Mouse (Mus musculus) embryonic facial prominence, embryonic 12.5 days (tissue): ENCODE measurements around the gene Trpm4. TPM values are rescaled to one million over a fixed set of nuclear protein-coding genes. Genes with fewer than 3 reads are reported as not detected.

Experiments used
- polyA plus RNA-seq: library from polyadenylated mRNA; unstranded; fragments of >200 nt; fragmentation: Nextera tagmentation; extraction: Ambion mirVana; gene quantifications from 2 replicates; pipeline ENCODE4 v1.2.1, GENCODE M21; 2016

Gene Trpm4
- polyA plus RNA-seq, 1 experiment from 2014 or later: 16.1 TPM

Other genes starting within 250 kb of the Trpm4 start
- gene Rcn3, start 241.6 kb downstream of the Trpm4 start, polyA plus RNA-seq: 302 and 306 TPM in 2 replicates
- gene Fcgrt, start 229.9 kb downstream of the Trpm4 start, polyA plus RNA-seq: 25.8 and 26.0 TPM in 2 replicates
- gene Rps11, start 209.3 kb downstream of the Trpm4 start, polyA plus RNA-seq: 1,448 and 1,491 TPM in 2 replicates
- 1,339 and 1,342 TPM in 2 replicates for gene Rpl13a, start 205.0 kb downstream of the Trpm4 start, polyA plus RNA-seq
- 0.22 and 0.27 TPM in 2 replicates for gene Gm45713, start 197.5 kb downstream of the Trpm4 start, polyA plus RNA-seq
- 0.67 and 1.1 TPM in 2 replicates for gene Flt3l, start 197.3 kb downstream of the Trpm4 start, polyA plus RNA-seq
- gene Pih1d1, start 179.5 kb downstream of the Trpm4 start, polyA plus RNA-seq: 90.4 and 93.0 TPM in 2 replicates
- 43.8 and 45.2 TPM in 2 replicates for gene Aldh16a1, start 179.2 kb downstream of the Trpm4 start, polyA plus RNA-seq
- 0.73 and 0.79 TPM in 2 replicates for gene Slc17a7, start 169.8 kb downstream of the Trpm4 start, polyA plus RNA-seq
- gene Gfy, start 154.2 kb downstream of the Trpm4 start, polyA plus RNA-seq: 0.39 and 0.56 TPM in 2 replicates
- not detected in 2 replicates for gene Pth2, start 152.8 kb downstream of the Trpm4 start, polyA plus RNA-seq
- gene Ccdc155, start 128.9 kb downstream of the Trpm4 start, polyA plus RNA-seq: 0.94 and 1.7 TPM in 2 replicates
- gene Dkkl1, start 121.6 kb downstream of the Trpm4 start, polyA plus RNA-seq: 1.4 and 2.3 TPM in 2 replicates
- 277 and 295 TPM in 2 replicates for gene Tead2, start 118.0 kb downstream of the Trpm4 start, polyA plus RNA-seq
- gene Cd37, start 94.7 kb downstream of the Trpm4 start, polyA plus RNA-seq: 2.3 TPM in 2 replicates
- 0.22 TPM in 1 of 2 replicates, not detected in the other for gene Slc6a16, start 92.7 kb downstream of the Trpm4 start, polyA plus RNA-seq
- not detected in 2 replicates for gene Slc6a21, start 56.3 kb downstream of the Trpm4 start, polyA plus RNA-seq
- gene Hrc, start 1.5 kb upstream of the Trpm4 start, polyA plus RNA-seq: 0.81 and 1.5 TPM in 2 replicates
- 8.8 and 9.2 TPM in 2 replicates for gene Ppfia3, start 33.2 kb upstream of the Trpm4 start, polyA plus RNA-seq
- 1.2 and 1.9 TPM in 2 replicates for gene Lin7b, start 36.8 kb upstream of the Trpm4 start, polyA plus RNA-seq
- 323 and 338 TPM in 2 replicates for gene Snrnp70, start 62.0 kb upstream of the Trpm4 start, polyA plus RNA-seq
- gene Kcna7, start 71.9 kb upstream of the Trpm4 start, polyA plus RNA-seq: 0.10 TPM in 1 of 2 replicates, not detected in the other
- gene Ntf5, start 79.9 kb upstream of the Trpm4 start, polyA plus RNA-seq: 5.2 and 5.6 TPM in 2 replicates
- 0.33 and 0.71 TPM in 2 replicates for gene Lhb, start 87.0 kb upstream of the Trpm4 start, polyA plus RNA-seq
- 43.2 and 45.4 TPM in 2 replicates for gene Gys1, start 101.1 kb upstream of the Trpm4 start, polyA plus RNA-seq
- gene Ruvbl2, start 104.3 kb upstream of the Trpm4 start, polyA plus RNA-seq: 149 and 151 TPM in 2 replicates
- 5,211 and 5,392 TPM in 2 replicates for gene Ftl1, start 126.1 kb upstream of the Trpm4 start, polyA plus RNA-seq
- gene Bax, start 133.1 kb upstream of the Trpm4 start, polyA plus RNA-seq: 220 and 224 TPM in 2 replicates
- gene Tulp2, start 148.1 kb upstream of the Trpm4 start, polyA plus RNA-seq: 0.92 and 1.2 TPM in 2 replicates
- not detected in 2 replicates for gene Gm45808, start 153.0 kb upstream of the Trpm4 start, polyA plus RNA-seq
- gene Dhdh, start 155.0 kb upstream of the Trpm4 start, polyA plus RNA-seq: 3.0 and 3.7 TPM in 2 replicates
- gene Nucb1, start 176.6 kb upstream of the Trpm4 start, polyA plus RNA-seq: 161 and 172 TPM in 2 replicates
- gene Ppp1r15a, start 192.5 kb upstream of the Trpm4 start, polyA plus RNA-seq: 24.1 and 25.6 TPM in 2 replicates
- gene Plekha4, start 192.6 kb upstream of the Trpm4 start, polyA plus RNA-seq: 3.0 and 3.2 TPM in 2 replicates
- gene Hsd17b14, start 221.1 kb upstream of the Trpm4 start, polyA plus RNA-seq: 0.56 and 1.5 TPM in 2 replicates
- 49.9 and 59.3 TPM in 2 replicates for gene Bcat2, start 236.4 kb upstream of the Trpm4 start, polyA plus RNA-seq